Mouse (Mus musculus): ENCODE results near the gene Fam129b. TPM values are rescaled to one million over a fixed set of nuclear protein-coding genes. Genes with fewer than 3 reads are reported as not detected.
A peak's percentile ranks its signal among the peaks of the same experiment; 100 is the strongest.

Gene Fam129b
- total RNA-seq, 2 experiments from 2014 or later = 28.9 to 30.7 TPM

GRCm38 (mm10) chr2:32859622-32860012 is 16.3 kb upstream of the Fam129b start:
- DNase-seq = no peak

- no peak for DNase-seq
These were observed 15.1 kb upstream of the Fam129b start for GRCm38 (mm10) chr2:32860799-32861198.

GRCm38 (mm10) chr2:32863317-32863716 is 12.6 kb upstream of the Fam129b start:
- DNase-seq = no peak

GRCm38 (mm10) chr2:32864755-32865154 is 11.2 kb upstream of the Fam129b start:
- DNase-seq = peak; percentile 32

GRCm38 (mm10) chr2:32867354-32867753 is 8.6 kb upstream of the Fam129b start:
- peak; percentile 70 for DNase-seq

GRCm38 (mm10) chr2:32869721-32870274 is 6.1 kb upstream of the Fam129b start:
- no peak for DNase-seq

GRCm38 (mm10) chr2:32870275-32871100 is 5.4 kb upstream of the Fam129b start:
- peak; percentile 25 for DNase-seq

GRCm38 (mm10) chr2:32874070-32874469 is 1.8 kb upstream of the Fam129b start:
- no peak for DNase-seq

GRCm38 (mm10) chr2:32874951-32875674 is 801 bp upstream of the Fam129b start:
- no peak for DNase-seq

- no peak for DNase-seq
These were observed 782 bp downstream of the Fam129b start for GRCm38 (mm10) chr2:32876490-32877302.

GRCm38 (mm10) chr2:32877303-32877702 is 1.4 kb downstream of the Fam129b start:
- DNase-seq = no peak

- DNase-seq = no peak
These were observed 2.0 kb downstream of the Fam129b start for GRCm38 (mm10) chr2:32877761-32878393.

- no peak for DNase-seq
These were observed 2.5 kb downstream of the Fam129b start for GRCm38 (mm10) chr2:32878396-32878795.

GRCm38 (mm10) chr2:32879593-32879992 is 3.7 kb downstream of the Fam129b start:
- no peak for DNase-seq

GRCm38 (mm10) chr2:32881054-32881453 is 5.1 kb downstream of the Fam129b start:
- no peak for DNase-seq

- peak; percentile 83 for DNase-seq
These were observed 5.8 kb downstream of the Fam129b start for GRCm38 (mm10) chr2:32881723-32882122.

GRCm38 (mm10) chr2:32882283-32883043 is 6.5 kb downstream of the Fam129b start:
- peak; percentile 52 for DNase-seq

GRCm38 (mm10) chr2:32884745-32885144 is 8.8 kb downstream of the Fam129b start:
- no peak for DNase-seq

GRCm38 (mm10) chr2:32888029-32888428 is 12.1 kb downstream of the Fam129b start:
- no peak for DNase-seq

GRCm38 (mm10) chr2:32888551-32888950 is 12.6 kb downstream of the Fam129b start:
- DNase-seq = no peak

- no peak for DNase-seq
These were observed 14.4 kb downstream of the Fam129b start for GRCm38 (mm10) chr2:32890280-32890679.
